In the genomic region with DNA sequence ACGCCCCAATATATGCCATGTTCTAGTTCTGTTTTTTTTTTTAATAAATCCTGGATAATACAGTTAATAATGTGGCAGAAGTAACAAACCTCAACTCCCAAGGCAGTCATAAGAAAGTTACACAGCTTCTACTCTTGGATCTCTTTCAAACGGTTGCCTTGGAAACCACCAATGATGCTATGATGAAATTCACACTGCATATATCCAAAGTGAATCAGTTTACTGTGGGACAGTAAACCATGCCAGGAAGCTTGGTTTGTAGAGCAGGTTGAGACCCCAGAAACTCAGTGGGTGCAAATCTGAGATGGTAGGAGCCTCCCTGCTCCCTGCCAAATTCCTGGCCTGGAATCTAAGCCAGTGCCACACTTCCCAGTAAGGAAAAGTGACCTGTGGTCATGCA, we compare ENCODE assay signal across 19 mouse cellular contexts.
DNase-seq lines count a peak whose midpoint lies in the region; ATAC-seq and TF ChIP-seq lines count a peak whose summit lies in the region.
"Had no signal": no experiment of that assay in that cellular context is flagged by ENCODE, and none has a peak within 500 bp of the region (broad histone marks: within the 10 kb centered on the region; RNA-seq: fewer than 3 reads in every experiment).

No protein-coding gene starts in this region.

- peak; percentile 52 for DNase-seq in hindbrain, embryonic 14.5 days (ENCODE audit: low spot score)
- no peak for DNase-seq in hindbrain, embryonic 10.5 days (ENCODE audit: low spot score)
- DNase-seq in lung, embryonic 14.5 days: peak; percentile 10
- DNase-seq in lung, postnatal 10 days: no peak
- peak; percentile 24 for DNase-seq in brain, embryonic 18.5 days (ENCODE audit: low read depth, low spot score)
- DNase-seq in right cerebral cortex, postnatal 14 days: peak; percentile 5
- no peak for DNase-seq in ovary, postnatal 36 days (ENCODE audit: low spot score)
- DNase-seq: adrenal gland, postnatal 25 days; cerebellum, adult 11-12 months; embryo, embryonic 11 days; gastrocnemius, postnatal 36 days; kidney, postnatal 10 days; thymus, postnatal 4 days had no signal

- 0 out of 2 replicates have a peak, but pooled peaks cover 4% of the 10 kb centered on the region for H3K9me3 ChIP-seq in hindbrain, embryonic 14.5 days (ENCODE audit: control insufficient read depth, low read length)
- H3K9me3 ChIP-seq in hindbrain, embryonic 10.5 days: peaks cover 8% of the 10 kb centered on the region
- H3K9me3 ChIP-seq in lung, embryonic 14.5 days (ENCODE audit: low read depth, low read length): no peaks in the 10 kb centered on the region
- H3K9me3 ChIP-seq: heart, embryonic 15.5 days; liver, embryonic 15.5 days had no signal

- H3K4me1 ChIP-seq in hindbrain, embryonic 14.5 days (replicated peaks; ENCODE audit: control insufficient read depth, insufficient read depth, low read length): no peaks in the 10 kb centered on the region
- H3K4me1 ChIP-seq in hindbrain, embryonic 10.5 days (replicated peaks): no peaks in the 10 kb centered on the region
- H3K4me1 ChIP-seq in lung, embryonic 14.5 days (ENCODE audit: insufficient read depth): no peaks in the 10 kb centered on the region
- H3K4me1 ChIP-seq: heart, embryonic 15.5 days; liver, embryonic 15.5 days had no signal

- H3K9ac ChIP-seq in hindbrain, embryonic 14.5 days: no peak overlapping the region
- no peak overlapping the region for H3K9ac ChIP-seq in lung, embryonic 14.5 days
- H3K9ac ChIP-seq: heart, embryonic 15.5 days; liver, embryonic 15.5 days had no signal

- ATAC-seq in hindbrain, embryonic 14.5 days (ENCODE audit: low FRiP score): no peak
- no peak for ATAC-seq in lung, embryonic 14.5 days (ENCODE audit: insufficient read depth)
- ATAC-seq: Patski had no signal

- WGBS in hindbrain, embryonic 14.5 days: 76% methylated on average over 2 of the region's 2 CpGs
- WGBS in hindbrain, embryonic 10.5 days: 83% methylated on average over 2 of the region's 2 CpGs
- WGBS in lung, embryonic 14.5 days: 71% methylated on average over 2 of the region's 2 CpGs

- H3K4me2 ChIP-seq in hindbrain, embryonic 14.5 days (replicated peaks): no peak overlapping the region
- H3K4me2 ChIP-seq in lung, embryonic 14.5 days: no peak overlapping the region
- H3K4me2 ChIP-seq: heart, embryonic 15.5 days; liver, embryonic 15.5 days had no signal

- H3K4me3 ChIP-seq in hindbrain, embryonic 14.5 days (replicated peaks; ENCODE audit: low read length): no peak overlapping the region
- H3K4me3 ChIP-seq in hindbrain, embryonic 10.5 days: no peak overlapping the region
- H3K4me3 ChIP-seq in lung, embryonic 14.5 days (ENCODE audit: low read depth, low read length): no peak overlapping the region
- H3K4me3 ChIP-seq: erythroblast, embryonic 14.5 days; heart, embryonic 15.5 days; liver, embryonic 15.5 days had no signal

- H3K36me3 ChIP-seq in hindbrain, embryonic 14.5 days (replicated peaks; ENCODE audit: control insufficient read depth, insufficient read depth): no peaks in the 10 kb centered on the region
- no peaks in the 10 kb centered on the region for H3K36me3 ChIP-seq in hindbrain, embryonic 10.5 days
- no peaks in the 10 kb centered on the region for H3K36me3 ChIP-seq in lung, embryonic 14.5 days (ENCODE audit: insufficient read depth)
- H3K36me3 ChIP-seq: heart, embryonic 15.5 days; liver, embryonic 15.5 days had no signal

- H3K27ac ChIP-seq in hindbrain, embryonic 14.5 days: no peak overlapping the region
- H3K27ac ChIP-seq in hindbrain, embryonic 10.5 days: no peak overlapping the region
- H3K27ac ChIP-seq in lung, embryonic 14.5 days (ENCODE audit: low read depth): no peak overlapping the region
- H3K27ac ChIP-seq: heart, embryonic 15.5 days; liver, embryonic 15.5 days; macrophage had no signal

- no peak for TF ChIP-seq CTCF in lung, embryonic 14.5 days (IDR thresholded peaks at IDR 0.05; ENCODE audit: low read depth)

- H3K27me3 ChIP-seq in hindbrain, embryonic 14.5 days (ENCODE audit: control insufficient read depth, insufficient read depth, low read length): no peaks in the 10 kb centered on the region
- no peaks in the 10 kb centered on the region for H3K27me3 ChIP-seq in hindbrain, embryonic 10.5 days (ENCODE audit: insufficient read depth, poor library complexity, severe bottlenecking)
- no peaks in the 10 kb centered on the region for H3K27me3 ChIP-seq in lung, embryonic 14.5 days (ENCODE audit: insufficient read depth, low read length)
- H3K27me3 ChIP-seq: CH12.LX; heart, embryonic 15.5 days; liver, embryonic 15.5 days had no signal

Comparison
In these comparisons a context has a peak if more than half of its experiments do, and no peak if none do; other contexts are left out.
1. DNase-seq: peak in hindbrain, embryonic 14.5 days (single experiment), lung, embryonic 14.5 days (single experiment), brain, embryonic 18.5 days (single experiment) and right cerebral cortex, postnatal 14 days (single experiment); none in hindbrain, embryonic 10.5 days (single experiment), lung, postnatal 10 days (single experiment) and ovary, postnatal 36 days (single experiment).